Mouse (Mus musculus): ENCODE results near the gene 2410015M20Rik. TPM values are rescaled to one million over a fixed set of nuclear protein-coding genes. Genes with fewer than 3 reads are reported as not detected.
A peak's percentile ranks its signal among the peaks of the same experiment; 100 is the strongest.
"Not testable (repeated sequence)": the region's sequence is repeated elsewhere in the genome, so short reads cannot be mapped to it uniquely, and the experiment has no call there.

The 2410015M20Rik gene
- total and polyA plus RNA-seq, 3 experiments: 274 to 334 TPM; not detected in 1

GRCm38 (mm10) chr17:56612565-56612939, 3.0 kb upstream of the 2410015M20Rik start:
- Histone ChIP-seq H3K79me2 (ENCODE audit: control insufficient read depth, insufficient read depth, low read length, poor library complexity) (peaks cover 39% of the 10 kb centered on the region), H3K27ac (ENCODE audit: control insufficient read depth, low read depth, low read length) (peak overlapping the region; percentile 78), H3K4me1 (ENCODE audit: control insufficient read depth in 1 of 2, insufficient read depth in 2 of 2, low read length in 2 of 2) (peaks cover 0 to 13% of the 10 kb centered on the region in 2 experiments; a peak in 2 of 4 replicates), H3K4me3 (ENCODE audit: control insufficient read depth in 1 of 2, insufficient read depth in 1 of 2, low read depth in 2 of 2, low read length in 2 of 2) (peak overlapping the region; percentile 23 to 63), H3K9ac (ENCODE audit: control insufficient read depth, low read depth, low read length, poor library complexity, severe bottlenecking) (peak overlapping the region; percentile 51)
- H3K27me3 ChIP-seq (ENCODE audit: control insufficient read depth in 1 of 2, insufficient read depth in 2 of 2, low read length in 2 of 2); DNase-seq (ENCODE audit: low read depth, low spot score); H3K36me3 ChIP-seq (ENCODE audit: control insufficient read depth in 1 of 2, insufficient read depth in 2 of 2, low read length in 2 of 2); H3K9me3 ChIP-seq (replicated peaks; ENCODE audit: insufficient read depth, low read length): not testable (repeated sequence)
- TF ChIP-seq TAL1 (IDR thresholded peaks at IDR 0.05; ENCODE audit: low read length): 0 out of 2 replicates have a peak, but pooled peaks have one; percentile 32

DNA sequence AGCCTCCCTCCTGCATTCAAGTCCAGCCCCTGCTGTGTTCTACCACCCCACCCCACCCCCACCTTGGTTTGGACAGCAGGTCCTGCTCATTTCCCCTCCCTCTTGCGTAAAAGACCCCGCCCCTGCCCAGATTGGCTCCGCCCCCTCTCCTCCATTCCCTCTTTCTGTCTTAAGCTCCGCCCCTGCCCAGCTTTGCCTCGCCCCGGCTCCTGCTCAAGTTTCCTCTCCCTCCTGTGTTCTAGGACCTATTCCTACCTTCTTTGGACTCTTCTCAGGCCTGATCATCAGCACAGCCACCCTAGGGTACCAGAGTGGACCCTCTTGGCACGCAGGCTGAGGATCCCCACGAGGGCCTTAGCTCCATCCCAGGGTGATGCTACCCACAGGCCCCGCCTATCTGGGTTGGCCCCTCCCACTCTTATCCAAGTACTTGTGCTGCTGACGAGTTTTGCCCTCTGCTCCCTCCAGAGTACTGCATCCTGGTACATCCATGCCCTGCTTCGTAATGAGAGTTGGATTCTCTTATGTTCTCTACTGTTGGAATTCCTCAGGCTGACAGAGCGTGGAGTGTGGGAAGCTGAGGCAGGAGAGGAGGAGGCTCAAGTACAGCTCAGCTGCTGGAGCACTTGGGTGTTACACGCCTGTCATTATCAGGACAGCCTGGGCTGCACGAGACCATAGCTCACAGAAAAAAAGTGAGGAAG, 2.4 kb upstream of the 2410015M20Rik start:
- H3K4me3 ChIP-seq (ENCODE audit: control insufficient read depth in 1 of 2, insufficient read depth in 1 of 2, low read depth in 2 of 2, low read length in 2 of 2): peak overlapping the region; percentile 46 to 63
- peaks cover 0 to 13% of the 10 kb centered on the region in 2 experiments; a peak in 2 of 4 replicates for H3K4me1 ChIP-seq (ENCODE audit: control insufficient read depth in 1 of 2, insufficient read depth in 2 of 2, low read length in 2 of 2)
- peak overlapping the region; percentile 51 for H3K9ac ChIP-seq (ENCODE audit: control insufficient read depth, low read depth, low read length, poor library complexity, severe bottlenecking)
- H3K36me3 ChIP-seq (ENCODE audit: control insufficient read depth in 1 of 2, insufficient read depth in 2 of 2, low read length in 2 of 2): peaks cover 2 to 7% of the 10 kb centered on the region in 2 experiments; a peak in 3 of 4 replicates
- no peaks in the 10 kb centered on the region for H3K9me3 ChIP-seq (replicated peaks; ENCODE audit: insufficient read depth, low read length)
- no peaks in the 10 kb centered on the region for H3K27me3 ChIP-seq (ENCODE audit: control insufficient read depth in 1 of 2, insufficient read depth in 2 of 2, low read length in 2 of 2)
- H3K27ac ChIP-seq (ENCODE audit: control insufficient read depth, low read depth, low read length): peak overlapping the region; percentile 78
- H3K79me2 ChIP-seq (ENCODE audit: control insufficient read depth, insufficient read depth, low read length, poor library complexity): peaks cover 39% of the 10 kb centered on the region
- peak; percentile 96 for DNase-seq (ENCODE audit: low read depth, low spot score)
- 0 out of 2 replicates have a peak, but pooled peaks have one; percentile 6 for TF ChIP-seq NRF1 (IDR thresholded peaks at IDR 0.05; ENCODE audit: insufficient read depth, low read depth, low read length, poor library complexity, severe bottlenecking)
- TF ChIP-seq ETS1 (IDR thresholded peaks at IDR 0.05; ENCODE audit: low read depth, low read length): peak; percentile 40; the same call in 1 of the 2 replicates
- TF ChIP-seq ZNF384 (IDR thresholded peaks at IDR 0.05; ENCODE audit: low read depth, low read length): peak; percentile 69
- peak; percentile 35; the same call in 1 of the 2 replicates for TF ChIP-seq TBP (IDR thresholded peaks at IDR 0.05; ENCODE audit: low read depth, low read length)
- no peak for TF ChIP-seq ZKSCAN1 (IDR thresholded peaks at IDR 0.05; ENCODE audit: low read depth, low read length)
- no peak for TF ChIP-seq ZC3H11A (IDR thresholded peaks at IDR 0.05; ENCODE audit: low read depth, low read length)
- TF ChIP-seq TCF12 (IDR thresholded peaks at IDR 0.05; ENCODE audit: low read depth, low read length): 0 out of 2 replicates have a peak, but pooled peaks have one; percentile 29
- TF ChIP-seq MYB (IDR thresholded peaks at IDR 0.05; ENCODE audit: low read depth, low read length): no peak
- no peak; the same call in 1 of the 2 replicates for TF ChIP-seq ZMIZ1 (IDR thresholded peaks at IDR 0.05; ENCODE audit: low read depth, low read length)
- peak; percentile 89 for TF ChIP-seq POLR2AphosphoS2 (IDR thresholded peaks at IDR 0.05; ENCODE audit: low read length)
- TF ChIP-seq NELFE (IDR thresholded peaks at IDR 0.05; ENCODE audit: low read depth, low read length): peak; percentile 68
- 0 out of 2 replicates have a peak, but pooled peaks have one; percentile 22 for TF ChIP-seq KAT2A (conservative IDR thresholded peaks at IDR 0.05; ENCODE audit: low read depth, low read length)
- peak; percentile 83; the same call in 1 of the 2 replicates for TF ChIP-seq MYC (IDR thresholded peaks at IDR 0.05; ENCODE audit: low read depth, low read length)
- TF ChIP-seq MAX (IDR thresholded peaks at IDR 0.05; ENCODE audit: low read length): peak; percentile 70
- peak; percentile 95 for TF ChIP-seq BHLHE40 (IDR thresholded peaks at IDR 0.05; ENCODE audit: borderline replicate concordance, low read depth, low read length)
- TF ChIP-seq POLR2A (IDR thresholded peaks at IDR 0.05; ENCODE audit: control insufficient read depth in 1 of 2, insufficient read depth in 1 of 2, low read depth in 1 of 2, low read length in 2 of 2, poor library complexity in 1 of 2): peak in 1 of 2 experiments; percentile 71; a peak in 2 of 4 replicates
- TF ChIP-seq CHD2 (IDR thresholded peaks at IDR 0.05; ENCODE audit: low read length): no peak
- TF ChIP-seq GATA1 (IDR thresholded peaks at IDR 0.05; ENCODE audit: low read depth, low read length): 0 out of 2 replicates have a peak, but pooled peaks have one; percentile 42
- peak; percentile 85 for TF ChIP-seq MXI1 (IDR thresholded peaks at IDR 0.05; ENCODE audit: low read depth, low read length)
- TF ChIP-seq SIN3A (IDR thresholded peaks at IDR 0.05; ENCODE audit: low read length): peak; percentile 65; the same call in 1 of the 2 replicates
- TF ChIP-seq RCOR1 (IDR thresholded peaks at IDR 0.05; ENCODE audit: low read depth, low read length): 0 out of 2 replicates have a peak, but pooled peaks have one; percentile 8
- TF ChIP-seq CTCF (IDR thresholded peaks at IDR 0.05 in 2 of 3, conservative IDR thresholded peaks at IDR 0.05 in 1 of 3; ENCODE audit: control insufficient read depth in 1 of 3, insufficient read depth in 1 of 3, low read depth in 2 of 3, low read length in 3 of 3, poor library complexity in 1 of 3, severe bottlenecking in 1 of 3): no peak
- peak; percentile 36; the same call in 1 of the 2 replicates for TF ChIP-seq HCFC1 (IDR thresholded peaks at IDR 0.05; ENCODE audit: low read depth, low read length)

All from MEL (cell line).